Mouse (Mus musculus): ENCODE data around the gene Esr2.
"Not testable (repeated sequence)": the region's sequence is repeated elsewhere in the genome, so short reads cannot be mapped to it uniquely, and the experiment has no call there.

Gene Esr2

DNA sequence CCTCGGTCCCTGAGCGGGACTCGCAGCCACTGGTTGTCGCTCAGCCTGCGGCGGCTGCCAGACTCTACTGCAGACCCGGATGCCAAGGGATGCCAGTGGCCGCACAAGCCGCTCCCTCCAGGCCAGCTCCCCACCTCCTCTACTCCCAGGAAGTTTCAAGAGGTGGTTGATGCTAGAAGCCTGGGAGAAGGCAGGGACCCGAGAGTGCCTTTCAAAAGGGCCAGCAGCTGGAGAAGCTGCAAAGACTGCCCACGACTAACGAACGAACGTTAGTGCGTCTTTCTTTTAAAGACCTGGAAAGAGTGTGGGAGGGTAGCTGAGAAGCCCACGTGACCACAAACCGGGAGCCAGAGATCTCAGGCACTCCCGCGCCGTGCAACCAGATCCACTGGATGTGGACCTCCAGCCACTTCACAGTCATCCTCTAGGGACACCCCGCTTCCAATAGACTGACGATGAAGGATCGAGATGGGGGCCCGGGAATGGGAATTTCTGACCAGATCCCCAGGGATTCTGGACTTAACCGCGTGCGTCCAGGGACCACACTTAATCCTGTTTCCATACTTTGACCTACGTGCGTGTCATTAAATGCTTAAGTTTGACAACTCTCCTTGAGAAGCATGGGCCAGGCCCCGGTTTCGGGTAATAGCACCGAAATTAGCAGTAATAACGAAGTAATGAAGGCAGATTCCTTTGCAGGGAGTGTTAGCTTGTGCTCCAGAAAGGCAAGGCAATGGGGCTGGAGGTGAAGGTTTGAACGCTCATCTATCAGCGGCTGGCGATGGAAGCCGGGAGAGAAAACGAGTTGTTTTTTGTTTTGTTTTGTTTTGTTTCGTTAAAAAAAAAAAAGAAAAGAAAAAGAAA is at the start of gene Esr2:
Gene Esr2 (minus strand): TSS at position 260 of the 864 bp plus-strand sequence.
- no peak for TF ChIP-seq POU5F1 (IDR thresholded peaks at IDR 0.05; ENCODE audit: borderline replicate concordance, low read length)
- no peak for TF ChIP-seq NANOG (IDR thresholded peaks at IDR 0.05; ENCODE audit: borderline replicate concordance, low read length)
- TF ChIP-seq CTCF (conservative IDR thresholded peaks at IDR 0.05; ENCODE audit: low read length) = no peak
- Histone ChIP-seq H3K36me3 (ENCODE audit: insufficient read depth, low read length) (no peaks in the 10 kb centered on the region), H3K4me3 (replicated peaks; ENCODE audit: low read length) (peak within 1 kb of the TSS; percentile 77)

GRCm38 (mm10) chr12:76222104-76222503 is 45.0 kb upstream of the Esr2 start:
- not testable (repeated sequence) for H3K27me3 ChIP-seq (ENCODE audit: insufficient read depth, low read length); H3K9me3 ChIP-seq (ENCODE audit: low read length); H3K36me3 ChIP-seq (ENCODE audit: insufficient read depth, low read length)
- 0 out of 2 replicates have a peak overlapping the region, but pooled peaks have one; percentile 37 for H3K4me3 ChIP-seq (replicated peaks; ENCODE audit: low read length)
- H3K4me1 ChIP-seq (replicated peaks; ENCODE audit: low read depth, low read length) = peaks cover 45% of the 10 kb centered on the region

More for the DNA sequence above, at the start of gene Esr2:
- H3K4me1 ChIP-seq (replicated peaks; ENCODE audit: low read depth, low read length) = peaks cover 9% of the 10 kb centered on the region
- no peaks in the 10 kb centered on the region for H3K9me3 ChIP-seq (ENCODE audit: low read length)
- peaks cover 25% of the 10 kb centered on the region for H3K27me3 ChIP-seq (ENCODE audit: insufficient read depth, low read length)

DNA sequence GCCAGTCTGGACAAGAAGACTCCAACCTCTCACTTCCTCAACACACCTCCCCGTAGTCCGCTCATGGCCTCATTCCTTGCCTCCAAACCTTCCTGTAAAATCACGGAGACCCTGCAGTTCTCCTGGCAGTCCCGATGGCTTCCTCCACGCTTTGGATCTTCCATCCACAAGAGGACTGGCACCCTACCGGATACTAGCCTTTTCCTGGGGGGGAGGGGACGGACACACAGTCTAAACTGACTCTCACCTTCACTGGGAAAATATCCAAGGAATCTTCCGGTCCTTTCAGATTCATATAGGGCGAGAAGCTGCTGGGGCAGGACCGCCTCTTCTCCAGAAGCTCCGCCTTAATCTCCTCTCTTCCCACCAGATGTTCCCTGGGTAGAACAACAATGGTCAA is 39.7 kb upstream of the Esr2 start:
- Histone ChIP-seq H3K27me3 (ENCODE audit: insufficient read depth, low read length) (no peaks in the 10 kb centered on the region), H3K9me3 (ENCODE audit: low read length) (no peaks in the 10 kb centered on the region), H3K36me3 (ENCODE audit: insufficient read depth, low read length) (no peaks in the 10 kb centered on the region), H3K4me1 (replicated peaks; ENCODE audit: low read depth, low read length) (peaks cover 82% of the 10 kb centered on the region), H3K4me3 (replicated peaks; ENCODE audit: low read length) (peak overlapping the region; percentile 86)
- TF ChIP-seq NANOG (IDR thresholded peaks at IDR 0.05; ENCODE audit: borderline replicate concordance, low read length) (no peak), CTCF (conservative IDR thresholded peaks at IDR 0.05; ENCODE audit: low read length) (no peak), POU5F1 (IDR thresholded peaks at IDR 0.05; ENCODE audit: borderline replicate concordance, low read length) (no peak)

- no peaks in the 10 kb centered on the region for H3K36me3 ChIP-seq (ENCODE audit: insufficient read depth, low read length)
- TF ChIP-seq CTCF (conservative IDR thresholded peaks at IDR 0.05; ENCODE audit: low read length) (no peak), NANOG (IDR thresholded peaks at IDR 0.05; ENCODE audit: borderline replicate concordance, low read length) (no peak), POU5F1 (IDR thresholded peaks at IDR 0.05; ENCODE audit: borderline replicate concordance, low read length) (no peak)
- peak overlapping the region; percentile 86 for H3K4me3 ChIP-seq (replicated peaks; ENCODE audit: low read length)
- no peaks in the 10 kb centered on the region for H3K9me3 ChIP-seq (ENCODE audit: low read length)
- no peaks in the 10 kb centered on the region for H3K27me3 ChIP-seq (ENCODE audit: insufficient read depth, low read length)
- H3K4me1 ChIP-seq (replicated peaks; ENCODE audit: low read depth, low read length) = peaks cover 72% of the 10 kb centered on the region
Measured at GRCm38 (mm10) chr12:76215121-76215520, 38.1 kb upstream of the Esr2 start.

DNA sequence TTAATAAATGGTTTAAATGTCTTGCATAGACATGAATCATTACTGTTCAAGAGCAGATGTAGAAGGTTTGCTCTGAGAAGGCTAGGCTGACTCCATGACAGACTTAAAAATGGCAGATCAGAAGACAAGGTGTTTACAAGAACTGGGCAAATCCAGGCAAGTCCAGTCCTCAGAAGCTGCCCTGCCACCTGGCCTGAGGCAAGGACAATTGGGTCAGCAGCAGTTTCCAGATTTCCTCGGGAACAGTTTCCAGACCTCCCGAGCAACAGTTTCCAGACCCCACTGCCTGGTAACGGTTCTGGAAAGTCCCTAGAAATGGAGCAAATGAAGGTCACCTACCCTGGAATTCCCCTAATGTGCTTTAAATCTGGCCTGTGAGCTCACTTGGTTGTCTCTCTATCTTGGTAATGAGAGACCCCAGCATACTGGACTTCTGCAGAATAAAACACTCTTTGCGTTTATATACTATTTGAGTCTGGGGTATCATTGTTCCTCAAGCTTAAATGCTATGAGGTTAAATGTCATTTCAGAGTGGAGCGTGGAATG is 32.4 kb upstream of the Esr2 start:
- H3K36me3 ChIP-seq (ENCODE audit: insufficient read depth, low read length) = no peaks in the 10 kb centered on the region
- no peaks in the 10 kb centered on the region for H3K27me3 ChIP-seq (ENCODE audit: insufficient read depth, low read length)
- H3K4me1 ChIP-seq (replicated peaks; ENCODE audit: low read depth, low read length) = peaks cover 36% of the 10 kb centered on the region
- no peaks in the 10 kb centered on the region for H3K9me3 ChIP-seq (ENCODE audit: low read length)
- H3K4me3 ChIP-seq (replicated peaks; ENCODE audit: low read length) = no peak overlapping the region
- TF ChIP-seq CTCF (conservative IDR thresholded peaks at IDR 0.05; ENCODE audit: low read length) = no peak
- no peak for TF ChIP-seq POU5F1 (IDR thresholded peaks at IDR 0.05; ENCODE audit: borderline replicate concordance, low read length)

DNA sequence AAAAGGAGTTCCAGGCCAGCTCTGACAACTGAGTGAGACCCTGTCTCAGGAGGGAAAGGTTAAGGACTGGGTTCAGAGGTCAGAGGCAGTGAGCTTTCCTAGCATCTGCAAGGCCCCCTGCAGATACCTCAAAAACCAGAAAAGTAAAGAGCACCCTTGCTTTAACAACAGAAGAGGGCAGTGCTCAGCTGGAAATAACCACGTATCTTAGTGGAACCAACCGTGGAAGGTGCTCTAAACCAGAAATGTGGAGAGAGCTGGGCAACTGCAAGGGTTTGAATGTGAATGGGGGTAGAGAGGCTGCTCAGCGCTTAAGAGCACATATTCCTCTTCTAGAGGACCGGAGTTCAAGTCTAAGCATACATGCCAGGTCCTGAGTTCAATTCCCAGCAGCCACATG is 23.3 kb upstream of the Esr2 start:
- peaks cover 28% of the 10 kb centered on the region for H3K4me1 ChIP-seq (replicated peaks; ENCODE audit: low read depth, low read length)
- H3K9me3 ChIP-seq (ENCODE audit: low read length) = no peaks in the 10 kb centered on the region
- no peak for TF ChIP-seq CTCF (conservative IDR thresholded peaks at IDR 0.05; ENCODE audit: low read length)
- H3K4me3 ChIP-seq (replicated peaks; ENCODE audit: low read length) = no peak overlapping the region
- peaks cover 12% of the 10 kb centered on the region for H3K27me3 ChIP-seq (ENCODE audit: insufficient read depth, low read length)
- H3K36me3 ChIP-seq (ENCODE audit: insufficient read depth, low read length) = no peaks in the 10 kb centered on the region

- TF ChIP-seq POU5F1 (IDR thresholded peaks at IDR 0.05; ENCODE audit: borderline replicate concordance, low read length) (no peak), CTCF (conservative IDR thresholded peaks at IDR 0.05; ENCODE audit: low read length) (no peak), NANOG (IDR thresholded peaks at IDR 0.05; ENCODE audit: borderline replicate concordance, low read length) (no peak)
- H3K4me3 ChIP-seq (replicated peaks; ENCODE audit: low read length) = no peak overlapping the region
- H3K9me3 ChIP-seq (ENCODE audit: low read length) = no peaks in the 10 kb centered on the region
- H3K4me1 ChIP-seq (replicated peaks; ENCODE audit: low read depth, low read length) = peaks cover 31% of the 10 kb centered on the region
- no peaks in the 10 kb centered on the region for H3K36me3 ChIP-seq (ENCODE audit: insufficient read depth, low read length)
- peaks cover 20% of the 10 kb centered on the region for H3K27me3 ChIP-seq (ENCODE audit: insufficient read depth, low read length)
Measured at GRCm38 (mm10) chr12:76197071-76197470, 20.0 kb upstream of the Esr2 start.

- TF ChIP-seq POU5F1 (IDR thresholded peaks at IDR 0.05; ENCODE audit: borderline replicate concordance, low read length) = no peak
- TF ChIP-seq CTCF (conservative IDR thresholded peaks at IDR 0.05; ENCODE audit: low read length) = peak; percentile 94
- no peak for TF ChIP-seq NANOG (IDR thresholded peaks at IDR 0.05; ENCODE audit: borderline replicate concordance, low read length)
- Histone ChIP-seq H3K4me3 (replicated peaks; ENCODE audit: low read length) (no peak overlapping the region), H3K4me1 (replicated peaks; ENCODE audit: low read depth, low read length) (peaks cover 31% of the 10 kb centered on the region), H3K36me3 (ENCODE audit: insufficient read depth, low read length) (no peaks in the 10 kb centered on the region), H3K9me3 (ENCODE audit: low read length) (no peaks in the 10 kb centered on the region), H3K27me3 (ENCODE audit: insufficient read depth, low read length) (peaks cover 20% of the 10 kb centered on the region)
Measured at GRCm38 (mm10) chr12:76196709-76197054, 19.6 kb upstream of the Esr2 start.

All from E14TG2a.4 (cell line).